Mouse (Mus musculus) testis, adult 2 months (tissue): Measurements from ENCODE around the gene S100pbp.

ENCODE experiments used
- CTCF ChIP-seq: fragments of 200-500 bp; IDR thresholded peaks from 2 replicates; pipeline ENCODE4 v1.5.1; 2012; ENCODE audit warnings: low read depth, mild to moderate bottlenecking, inconsistent platforms, low read length, moderate library complexity; ENCODE audit not compliant: control insufficient read depth, insufficient read depth, insufficient replicate concordance
- POLR2A ChIP-seq: fragments of 200-500 bp; IDR thresholded peaks from 2 replicates; pipeline ENCODE4 v1.6.1; 2012; ENCODE audit warnings: low read depth, mild to moderate bottlenecking, inconsistent platforms, low read length, moderate library complexity; ENCODE audit not compliant: control insufficient read depth

DNA sequence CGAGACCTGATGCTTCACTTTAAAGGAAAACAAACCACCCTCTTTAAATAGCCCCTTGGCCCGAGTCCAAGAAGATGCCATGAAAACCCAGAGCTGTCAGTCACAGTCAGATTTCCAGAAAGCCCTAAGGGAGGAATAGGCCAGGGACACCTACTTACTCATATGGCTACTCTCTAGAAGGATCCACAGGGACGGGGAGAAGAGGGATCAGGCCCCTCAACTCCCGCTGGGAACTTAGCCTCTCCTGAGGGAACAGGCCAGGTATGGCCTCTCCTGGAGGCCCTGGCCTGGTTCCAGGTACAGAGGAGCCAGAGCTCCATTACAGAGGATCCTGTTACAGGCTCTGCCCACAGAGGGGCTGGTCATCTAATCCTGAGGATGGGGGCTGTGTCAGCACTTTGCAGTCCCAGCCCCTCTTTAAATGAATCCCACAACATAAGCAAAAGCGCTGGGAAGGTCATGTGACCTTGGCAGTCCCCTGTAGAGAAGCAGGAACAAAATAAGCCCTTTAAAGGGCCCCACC lies 37.0 kb upstream of the S100pbp start:
- TF ChIP-seq CTCF, result no peak
- TF ChIP-seq POLR2A, result no peak
